8 mouse cellular contexts compared by ENCODE assay signal in genomic region chr13:37451471-37451870, GRCm38 (mm10).
DNase-seq lines count a peak whose midpoint lies in the region; ATAC-seq and TF ChIP-seq lines count a peak whose summit lies in the region.

No protein-coding gene starts in this region.

- H3K4me1 ChIP-seq in limb, embryonic 15.5 days: peaks cover 33% of the 10 kb centered on the region
- H3K4me1 ChIP-seq in limb, embryonic 10.5 days: peaks cover 29% of the 10 kb centered on the region
- peaks cover 38% of the 10 kb centered on the region for H3K4me1 ChIP-seq in embryonic facial prominence, embryonic 15.5 days
- peaks cover 53% of the 10 kb centered on the region for H3K4me1 ChIP-seq in kidney, embryonic 15.5 days
- peaks cover 6% of the 10 kb centered on the region; the same call in 1 of the 2 replicates for H3K4me1 ChIP-seq in spleen, adult 2 months (ENCODE audit: control insufficient read depth, insufficient read depth, insufficient read length)
- 0 out of 2 replicates have a peak, but pooled peaks cover 9% of the 10 kb centered on the region for H3K4me1 ChIP-seq in hindbrain, embryonic 14.5 days (replicated peaks; ENCODE audit: control insufficient read depth, insufficient read depth, low read length)

- H3K27ac ChIP-seq in limb, embryonic 15.5 days: peak overlapping the region; percentile 74; the same call in 1 of the 2 replicates
- no peak overlapping the region for H3K27ac ChIP-seq in limb, embryonic 10.5 days
- peak overlapping the region; percentile 48 for H3K27ac ChIP-seq in embryonic facial prominence, embryonic 15.5 days (replicated peaks)
- H3K27ac ChIP-seq in kidney, embryonic 15.5 days: peak overlapping the region; percentile 91
- peak overlapping the region; percentile 63 for H3K27ac ChIP-seq in spleen, adult 2 months (ENCODE audit: insufficient read depth, low read length)
- H3K27ac ChIP-seq in hindbrain, embryonic 14.5 days: no peak overlapping the region

- no peak for DNase-seq in limb, embryonic 10.5 days (ENCODE audit: low spot score)
- peak; percentile 41 to 70 for DNase-seq in spleen, adult 2 months (ENCODE audit: low read depth in 1 of 2, low spot score in 2 of 2)
- DNase-seq in thymus, postnatal 4 days: no peak
- no peak for DNase-seq in hindbrain, embryonic 14.5 days (ENCODE audit: low spot score)
- no peak for DNase-seq in right cerebral cortex, postnatal 14 days

- no peak overlapping the region for H3K9ac ChIP-seq in limb, embryonic 15.5 days
- H3K9ac ChIP-seq in embryonic facial prominence, embryonic 15.5 days: no peak overlapping the region
- H3K9ac ChIP-seq in kidney, embryonic 15.5 days: no peak overlapping the region
- no peak overlapping the region for H3K9ac ChIP-seq in hindbrain, embryonic 14.5 days

- H3K9me3 ChIP-seq in limb, embryonic 15.5 days: no peaks in the 10 kb centered on the region
- no peaks in the 10 kb centered on the region for H3K9me3 ChIP-seq in limb, embryonic 10.5 days (replicated peaks)
- H3K9me3 ChIP-seq in embryonic facial prominence, embryonic 15.5 days (replicated peaks): no peaks in the 10 kb centered on the region
- no peaks in the 10 kb centered on the region for H3K9me3 ChIP-seq in kidney, embryonic 15.5 days (replicated peaks)
- H3K9me3 ChIP-seq in hindbrain, embryonic 14.5 days (ENCODE audit: control insufficient read depth, low read length): no peaks in the 10 kb centered on the region

- H3K4me3 ChIP-seq in limb, embryonic 15.5 days: no peak overlapping the region
- no peak overlapping the region for H3K4me3 ChIP-seq in limb, embryonic 10.5 days
- no peak overlapping the region for H3K4me3 ChIP-seq in embryonic facial prominence, embryonic 15.5 days (replicated peaks)
- no peak overlapping the region for H3K4me3 ChIP-seq in kidney, embryonic 15.5 days (replicated peaks)
- H3K4me3 ChIP-seq in spleen, adult 2 months (ENCODE audit: extremely low read depth, insufficient read depth, insufficient read length): no peak overlapping the region
- H3K4me3 ChIP-seq in hindbrain, embryonic 14.5 days (replicated peaks; ENCODE audit: low read length): no peak overlapping the region

- H3K36me3 ChIP-seq in limb, embryonic 15.5 days: no peaks in the 10 kb centered on the region
- H3K36me3 ChIP-seq in limb, embryonic 10.5 days: no peaks in the 10 kb centered on the region
- H3K36me3 ChIP-seq in embryonic facial prominence, embryonic 15.5 days: no peaks in the 10 kb centered on the region
- no peaks in the 10 kb centered on the region for H3K36me3 ChIP-seq in kidney, embryonic 15.5 days
- no peaks in the 10 kb centered on the region for H3K36me3 ChIP-seq in spleen, adult 2 months (ENCODE audit: control insufficient read depth, insufficient read depth, low read length)
- H3K36me3 ChIP-seq in hindbrain, embryonic 14.5 days (replicated peaks; ENCODE audit: control insufficient read depth, insufficient read depth): no peaks in the 10 kb centered on the region

- no peak; the same call in 1 of the 2 replicates for TF ChIP-seq POLR2A in spleen, adult 2 months (IDR thresholded peaks at IDR 0.05; ENCODE audit: low read depth, low read length)

- no peak overlapping the region for H3K4me2 ChIP-seq in limb, embryonic 15.5 days
- no peak overlapping the region for H3K4me2 ChIP-seq in embryonic facial prominence, embryonic 15.5 days (replicated peaks)
- H3K4me2 ChIP-seq in kidney, embryonic 15.5 days: peak overlapping the region; percentile 58
- H3K4me2 ChIP-seq in hindbrain, embryonic 14.5 days (replicated peaks): no peak overlapping the region

- WGBS in limb, embryonic 15.5 days: 64% methylated on average over 3 of the region's 3 CpGs
- 53% methylated on average over 3 of the region's 3 CpGs for WGBS in limb, embryonic 10.5 days
- 56% methylated on average over 3 of the region's 3 CpGs for WGBS in embryonic facial prominence, embryonic 15.5 days
- 54% methylated on average over 3 of the region's 3 CpGs for WGBS in kidney, embryonic 15.5 days
- 26% methylated on average over 3 of the region's 3 CpGs for WGBS in spleen, adult 2 months
- 58% methylated on average over 3 of the region's 3 CpGs for WGBS in hindbrain, embryonic 14.5 days

- H3K27me3 ChIP-seq in limb, embryonic 15.5 days: no peaks in the 10 kb centered on the region
- no peaks in the 10 kb centered on the region for H3K27me3 ChIP-seq in limb, embryonic 10.5 days (ENCODE audit: low read depth, poor library complexity, severe bottlenecking)
- H3K27me3 ChIP-seq in embryonic facial prominence, embryonic 15.5 days: no peaks in the 10 kb centered on the region
- no peaks in the 10 kb centered on the region for H3K27me3 ChIP-seq in kidney, embryonic 15.5 days
- H3K27me3 ChIP-seq in spleen, adult 2 months (ENCODE audit: control insufficient read depth, insufficient read depth, low read length): no peaks in the 10 kb centered on the region
- 0 out of 2 replicates have a peak, but pooled peaks cover 5% of the 10 kb centered on the region for H3K27me3 ChIP-seq in hindbrain, embryonic 14.5 days (ENCODE audit: control insufficient read depth, insufficient read depth, low read length)

- no peak for ATAC-seq in limb, embryonic 15.5 days (ENCODE audit: insufficient number of reproducible peaks, low FRiP score, low TSS enrichment, low read depth)
- no peak for ATAC-seq in embryonic facial prominence, embryonic 15.5 days (ENCODE audit: insufficient number of reproducible peaks, low FRiP score, low TSS enrichment, low read depth)
- no peak for ATAC-seq in kidney, embryonic 15.5 days (replicated peaks; ENCODE audit: low FRiP score)
- ATAC-seq in hindbrain, embryonic 14.5 days (ENCODE audit: low FRiP score): no peak

- TF ChIP-seq CTCF in spleen, adult 2 months (IDR thresholded peaks at IDR 0.05; ENCODE audit: extremely low read depth, insufficient read depth, insufficient read length, insufficient replicate concordance): no peak

Comparison
In these comparisons a context has a peak if more than half of its experiments do, and no peak if none do; other contexts are left out.
1. H3K27ac ChIP-seq: peak in limb, embryonic 15.5 days (single experiment), embryonic facial prominence, embryonic 15.5 days (single experiment), kidney, embryonic 15.5 days (single experiment) and spleen, adult 2 months (single experiment); none in limb, embryonic 10.5 days (single experiment) and hindbrain, embryonic 14.5 days (single experiment).
2. DNase-seq: peak in spleen, adult 2 months (2 of 2); none in limb, embryonic 10.5 days (single experiment), thymus, postnatal 4 days (single experiment), hindbrain, embryonic 14.5 days (single experiment) and right cerebral cortex, postnatal 14 days (single experiment).